Mouse (Mus musculus) hindbrain, postnatal 0 days (tissue): ENCODE results near the gene Abcc12. TPM values are rescaled to one million over a fixed set of nuclear protein-coding genes. Genes with fewer than 3 reads are reported as not detected.

Source experiments
- ATAC-seq: fragments of 200-750 bp; cut with Nextera tagmentation; 2 replicates; pipeline ENCODE4 v1.8.0; 2017; ENCODE audit warnings: mild to moderate bottlenecking, moderate TSS enrichment, moderate library complexity
- DNase-seq: peaks from one replicate; pipeline ENCODE4 v3.0.0-alpha.2; 2015; ENCODE audit warnings: low spot score
- H3K27ac ChIP-seq: fragments of 300-500 bp; sonication (generic); 2 replicates; pipeline ENCODE4 v1.5.1; 2014; ENCODE audit warnings: mild to moderate bottlenecking
- H3K27me3 ChIP-seq: fragments of 300-500 bp; sonication (generic); 2 replicates; pipeline ENCODE4 v1.6.1; 2014; ENCODE audit warnings: low read length, mixed read lengths; ENCODE audit not compliant: insufficient read depth
- H3K36me3 ChIP-seq: fragments of 300-500 bp; sonication (generic); 2 replicates; pipeline ENCODE4 v1.6.1; 2014; ENCODE audit warnings: low read length, mixed read lengths; ENCODE audit not compliant: insufficient read depth
- H3K4me1 ChIP-seq: fragments of 300-500 bp; sonication (generic); 2 replicates; pipeline ENCODE4 v1.6.1; 2014; ENCODE audit warnings: antibody characterized with exemption, low read length, mixed read lengths; ENCODE audit not compliant: insufficient read depth
- H3K4me2 ChIP-seq: fragments of 300-500 bp; sonication (generic); 2 replicates; pipeline ENCODE4 v1.6.1; 2014; ENCODE audit warnings: low read depth, mild to moderate bottlenecking, low read length, moderate library complexity, mixed read lengths
- H3K4me3 ChIP-seq: fragments of 300-500 bp; sonication (generic); 2 replicates; pipeline ENCODE4 v1.5.1; 2014; ENCODE audit warnings: low read length
- H3K9ac ChIP-seq: fragments of 300-500 bp; sonication (generic); replicated peaks from 2 replicates; pipeline ENCODE4 v1.6.1; 2014; ENCODE audit warnings: mild to moderate bottlenecking, low read length, moderate library complexity, mixed read lengths
- H3K9me3 ChIP-seq: fragments of 300-500 bp; sonication (generic); 2 replicates; pipeline ENCODE4 v1.6.1; 2016; ENCODE audit warnings: low read length, mixed read lengths
- CTCF ChIP-seq: IDR thresholded peaks from 2 replicates; pipeline ENCODE4 v1.5.1; 2016; ENCODE audit warnings: antibody characterized with exemption, control low read depth, low read depth
- WGBS: fragments of 180-500 bp; shearing (Covaris S2); extraction: QIAGEN DNeasy Blood & Tissue Kit; methylation state at CpG from one replicate; pipeline ENCODE4 v1.1.7; 2014; 5-methylcytosine and 5-hydroxymethylcytosine counted together
- polyA plus RNA-seq: library from polyadenylated mRNA; unstranded; fragments of >200 nt; fragmentation: Nextera tagmentation; extraction: Ambion mirVana; gene quantifications from 2 replicates; pipeline ENCODE4 v1.2.1, GENCODE M21; 2015
- total RNA-seq: library from RNA; depleted of rRNA; stranded (reverse); fragments of >200 nt; gene quantifications from 2 replicates; pipeline ENCODE4 v1.2.3, GENCODE M21; 2014

Abcc12 gene
- total and polyA plus RNA-seq, 2 experiments from 2014 or later = 0.19 to 0.26 TPM

GRCm38 (mm10) chr8:86595671-86596070 is 15.2 kb upstream of the Abcc12 start:
- Histone ChIP-seq H3K4me3 (no peak overlapping the region), H3K27me3 (no peaks in the 10 kb centered on the region), H3K4me2 (no peak overlapping the region), H3K36me3 (no peaks in the 10 kb centered on the region), H3K9ac (no peak overlapping the region), H3K9me3 (no peaks in the 10 kb centered on the region), H3K4me1 (no peaks in the 10 kb centered on the region), H3K27ac (no peak overlapping the region)
- ATAC-seq = no peak
- no peak for TF ChIP-seq CTCF
- no peak for DNase-seq
- 80% methylated on average over 5 of the region's 5 CpGs for WGBS

GRCm38 (mm10) chr8:86594159-86594796 is 13.8 kb upstream of the Abcc12 start:
- no peak overlapping the region for H3K4me3 ChIP-seq
- H3K4me1 ChIP-seq = no peaks in the 10 kb centered on the region
- DNase-seq (no peak), ATAC-seq (no peak)
- no peak overlapping the region for H3K9ac ChIP-seq
- H3K27ac ChIP-seq = no peak overlapping the region
- no peak for TF ChIP-seq CTCF
- no peaks in the 10 kb centered on the region for H3K27me3 ChIP-seq
- H3K36me3 ChIP-seq = no peaks in the 10 kb centered on the region
- no peaks in the 10 kb centered on the region for H3K9me3 ChIP-seq
- WGBS = 81% methylated on average over 3 of the region's 3 CpGs
- H3K4me2 ChIP-seq = no peak overlapping the region

GRCm38 (mm10) chr8:86593099-86593498 is 12.6 kb upstream of the Abcc12 start:
- Histone ChIP-seq H3K27me3 (no peaks in the 10 kb centered on the region), H3K27ac (no peak overlapping the region), H3K9ac (no peak overlapping the region), H3K36me3 (no peaks in the 10 kb centered on the region), H3K4me1 (no peaks in the 10 kb centered on the region), H3K4me3 (no peak overlapping the region), H3K4me2 (no peak overlapping the region), H3K9me3 (no peaks in the 10 kb centered on the region)
- no peak for TF ChIP-seq CTCF
- DNase-seq (no peak), ATAC-seq (no peak)
- WGBS = 70% methylated on average over 10 of the region's 10 CpGs

- no peaks in the 10 kb centered on the region for H3K27me3 ChIP-seq
- no peaks in the 10 kb centered on the region for H3K4me1 ChIP-seq
- WGBS = 83% methylated on average over 5 of the region's 5 CpGs
- H3K9ac ChIP-seq = no peak overlapping the region
- no peak for ATAC-seq
- DNase-seq = no peak
- H3K27ac ChIP-seq = no peak overlapping the region
- no peak for TF ChIP-seq CTCF
- H3K36me3 ChIP-seq = no peaks in the 10 kb centered on the region
- no peak overlapping the region for H3K4me3 ChIP-seq
- no peak overlapping the region for H3K4me2 ChIP-seq
- no peaks in the 10 kb centered on the region for H3K9me3 ChIP-seq
Measured at GRCm38 (mm10) chr8:86588338-86588737, 7.9 kb upstream of the Abcc12 start.

GRCm38 (mm10) chr8:86586642-86587041 is 6.2 kb upstream of the Abcc12 start:
- H3K36me3 ChIP-seq = no peaks in the 10 kb centered on the region
- DNase-seq = peak; percentile 51
- no peaks in the 10 kb centered on the region for H3K27me3 ChIP-seq
- 55% methylated on average over 6 of the region's 6 CpGs for WGBS
- H3K4me2 ChIP-seq = no peak overlapping the region
- no peaks in the 10 kb centered on the region for H3K9me3 ChIP-seq
- no peak overlapping the region for H3K4me3 ChIP-seq
- no peak for ATAC-seq
- no peaks in the 10 kb centered on the region for H3K4me1 ChIP-seq
- peak; percentile 56; the same call in 1 of the 2 replicates for TF ChIP-seq CTCF
- H3K27ac ChIP-seq = no peak overlapping the region
- H3K9ac ChIP-seq = no peak overlapping the region

GRCm38 (mm10) chr8:86586058-86586457 is 5.6 kb upstream of the Abcc12 start:
- H3K4me2 ChIP-seq = no peak overlapping the region

GRCm38 (mm10) chr8:86585532-86585931 is 5.0 kb upstream of the Abcc12 start:
- Histone ChIP-seq H3K9me3 (no peaks in the 10 kb centered on the region), H3K27ac (peak overlapping the region; percentile 57; the same call in 1 of the 2 replicates), H3K4me1 (no peaks in the 10 kb centered on the region), H3K4me2 (peak overlapping the region; percentile 72), H3K9ac (0 out of 2 replicates have a peak overlapping the region, but pooled peaks have one; percentile 10), H3K4me3 (peak overlapping the region; percentile 38), H3K36me3 (no peaks in the 10 kb centered on the region), H3K27me3 (no peaks in the 10 kb centered on the region)
- WGBS = 2% methylated on average over 16 of the region's 16 CpGs
- DNase-seq (peak; percentile 95), ATAC-seq (peak; percentile 80)
- peak; percentile 95 for TF ChIP-seq CTCF

More at GRCm38 (mm10) chr8:86586058-86586457, 5.6 kb upstream of the Abcc12 start:
- Histone ChIP-seq H3K4me3 (no peak overlapping the region), H3K27me3 (no peaks in the 10 kb centered on the region), H3K4me1 (no peaks in the 10 kb centered on the region), H3K27ac (0 out of 2 replicates have a peak overlapping the region, but pooled peaks have one; percentile 57), H3K9me3 (no peaks in the 10 kb centered on the region), H3K36me3 (no peaks in the 10 kb centered on the region), H3K9ac (no peak overlapping the region)
- DNase-seq (peak; percentile 3), ATAC-seq (no peak)
- WGBS = 40% methylated on average over 5 of the region's 5 CpGs
- TF ChIP-seq CTCF = no peak
